Mouse (Mus musculus) ES-Bruce4 (cell line): ENCODE measurements around the gene Clint1. TPM values are rescaled to one million over a fixed set of nuclear protein-coding genes. Genes with fewer than 3 reads are reported as not detected.

Experiments
- H3K27ac ChIP-seq: 2 replicates; pipeline ENCODE4 v1.5.1; 2012; ENCODE audit warnings: low read length, inconsistent platforms; ENCODE audit not compliant: insufficient read depth
- H3K27me3 ChIP-seq: 2 replicates; pipeline ENCODE4 v1.6.1; 2012; ENCODE audit warnings: mild to moderate bottlenecking, low read length, inconsistent platforms; ENCODE audit not compliant: control insufficient read depth, poor library complexity, insufficient read depth, severe bottlenecking
- H3K36me3 ChIP-seq: 2 replicates; pipeline ENCODE4 v1.6.1; 2012; ENCODE audit warnings: inconsistent platforms, mild to moderate bottlenecking, low read length, moderate library complexity; ENCODE audit not compliant: control insufficient read depth, poor library complexity, insufficient read depth, severe bottlenecking
- H3K4me1 ChIP-seq: one replicate; pipeline ENCODE4 v1.8.1; 2011; ENCODE audit warnings: low read length; ENCODE audit not compliant: control insufficient read depth, insufficient read depth
- H3K4me3 ChIP-seq: 2 replicates; pipeline ENCODE4 v1.5.1; 2011; ENCODE audit warnings: low read depth, mild to moderate bottlenecking, low read length
- H3K9ac ChIP-seq: 2 replicates; pipeline ENCODE4 v1.6.1; 2012; ENCODE audit warnings: low read depth, mild to moderate bottlenecking, inconsistent platforms; ENCODE audit not compliant: poor library complexity, severe bottlenecking
- H3K9me3 ChIP-seq: replicated peaks from 2 replicates; pipeline ENCODE4 v1.6.1; 2012; ENCODE audit warnings: mild to moderate bottlenecking, low read length, inconsistent platforms; ENCODE audit not compliant: control insufficient read depth, poor library complexity, insufficient read depth, severe bottlenecking
- CTCF ChIP-seq: IDR thresholded peaks from one replicate; pipeline ENCODE4 v1.8.1; 2011; ENCODE audit warnings: low read depth, low read length
- EP300 ChIP-seq: IDR thresholded peaks from 2 replicates; pipeline ENCODE4 v1.6.1; 2011; ENCODE audit warnings: low read depth, low read length; ENCODE audit not compliant: insufficient read depth
- POLR2A ChIP-seq: IDR thresholded peaks from one replicate; pipeline ENCODE4 v1.8.1; 2011; ENCODE audit warnings: low read length; ENCODE audit not compliant: insufficient read depth
- polyA plus RNA-seq: library from polyadenylated mRNA; stranded (reverse); fragments of >200 nt; gene quantifications from 2 replicates; pipeline ENCODE4 v1.2.4, GENCODE M21; 2011; ENCODE audit warnings: low read depth; ENCODE audit not compliant: missing spikeins, insufficient read depth, insufficient read length

Clint1 gene
- polyA plus RNA-seq, 1 experiment = 77.6 TPM

- no peaks in the 10 kb centered on the region for H3K4me1 ChIP-seq
- H3K4me3 ChIP-seq = no peak overlapping the region
- no peak overlapping the region for H3K9ac ChIP-seq
- TF ChIP-seq POLR2A (no peak), EP300 (no peak), CTCF (no peak)
- no peak overlapping the region for H3K27ac ChIP-seq
- no peaks in the 10 kb centered on the region for H3K9me3 ChIP-seq
- H3K36me3 ChIP-seq = peaks cover 10% of the 10 kb centered on the region
- no peaks in the 10 kb centered on the region for H3K27me3 ChIP-seq
Observed at GRCm38 (mm10) chr11:45849203-45849602, 2.6 kb upstream of the Clint1 start.

GRCm38 (mm10) chr11:45849859-45850258, 2.0 kb upstream of the Clint1 start:
- Histone ChIP-seq H3K9me3 (no peaks in the 10 kb centered on the region), H3K27me3 (no peaks in the 10 kb centered on the region)

GRCm38 (mm10) chr11:45850317-45850716, 1.5 kb upstream of the Clint1 start:
- no peaks in the 10 kb centered on the region for H3K4me1 ChIP-seq
- peaks cover 13% of the 10 kb centered on the region for H3K36me3 ChIP-seq
- H3K27ac ChIP-seq = no peak overlapping the region
- no peak overlapping the region for H3K4me3 ChIP-seq
- H3K9ac ChIP-seq = no peak overlapping the region
- no peaks in the 10 kb centered on the region for H3K27me3 ChIP-seq
- TF ChIP-seq CTCF (no peak), POLR2A (no peak), EP300 (no peak)
- no peaks in the 10 kb centered on the region for H3K9me3 ChIP-seq

More at GRCm38 (mm10) chr11:45849859-45850258, 2.0 kb upstream of the Clint1 start:
- H3K4me1 ChIP-seq = no peaks in the 10 kb centered on the region
- no peak overlapping the region for H3K27ac ChIP-seq
- peaks cover 11% of the 10 kb centered on the region for H3K36me3 ChIP-seq
- TF ChIP-seq EP300 (no peak), CTCF (no peak)
- no peak overlapping the region for H3K4me3 ChIP-seq
- H3K9ac ChIP-seq = no peak overlapping the region

- Histone ChIP-seq H3K27me3 (no peaks in the 10 kb centered on the region), H3K4me1 (no peaks in the 10 kb centered on the region), H3K9ac (peak overlapping the region; percentile 85), H3K36me3 (peaks cover 13% of the 10 kb centered on the region), H3K4me3 (peak overlapping the region; percentile 78), H3K9me3 (no peaks in the 10 kb centered on the region), H3K27ac (no peak overlapping the region)
- TF ChIP-seq CTCF (no peak), POLR2A (no peak), EP300 (no peak)
Observed at GRCm38 (mm10) chr11:45852124-45852994, 508 bp downstream of the Clint1 start.

GRCm38 (mm10) chr11:45852995-45853317, 1.1 kb downstream of the Clint1 start:
- TF ChIP-seq CTCF (no peak), POLR2A (no peak), EP300 (no peak)
- Histone ChIP-seq H3K4me3 (no peak overlapping the region), H3K36me3 (peaks cover 13% of the 10 kb centered on the region), H3K27ac (no peak overlapping the region), H3K9me3 (no peaks in the 10 kb centered on the region), H3K9ac (0 out of 2 replicates have a peak overlapping the region, but pooled peaks have one; percentile 31), H3K4me1 (no peaks in the 10 kb centered on the region), H3K27me3 (no peaks in the 10 kb centered on the region)

- Histone ChIP-seq H3K36me3 (peaks cover 13% of the 10 kb centered on the region), H3K9me3 (no peaks in the 10 kb centered on the region), H3K27ac (no peak overlapping the region), H3K4me1 (no peaks in the 10 kb centered on the region), H3K9ac (no peak overlapping the region), H3K27me3 (no peaks in the 10 kb centered on the region), H3K4me3 (no peak overlapping the region)
- TF ChIP-seq EP300 = no peak
- no peak for TF ChIP-seq CTCF
- TF ChIP-seq POLR2A = no peak
Observed at GRCm38 (mm10) chr11:45853916-45854315, 2.1 kb downstream of the Clint1 start.
